Mouse (Mus musculus): Measurements from ENCODE around the gene Vwce.

Gene Vwce

DNA sequence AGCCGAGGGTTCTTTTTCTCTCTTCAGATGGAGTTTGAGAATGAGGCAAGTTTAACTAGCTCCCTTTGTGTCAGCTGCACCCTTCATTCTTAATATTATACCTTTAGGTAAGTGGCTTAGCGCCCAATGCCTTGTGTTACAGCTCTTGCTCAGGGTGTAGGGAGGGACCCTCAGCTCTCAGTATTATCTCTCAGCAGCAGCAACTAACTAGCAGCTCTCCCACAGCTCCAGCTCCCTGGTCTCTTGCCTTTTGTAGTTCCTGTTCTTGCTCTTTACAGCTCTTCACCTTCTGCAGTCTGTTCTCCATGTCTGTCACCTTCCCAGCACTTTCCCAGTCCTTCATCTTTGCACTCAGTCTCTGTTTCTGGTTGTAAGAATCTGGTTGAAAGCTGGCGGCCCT, 57.6 kb downstream of the Vwce start:
- no peak for DNase-seq

DNA sequence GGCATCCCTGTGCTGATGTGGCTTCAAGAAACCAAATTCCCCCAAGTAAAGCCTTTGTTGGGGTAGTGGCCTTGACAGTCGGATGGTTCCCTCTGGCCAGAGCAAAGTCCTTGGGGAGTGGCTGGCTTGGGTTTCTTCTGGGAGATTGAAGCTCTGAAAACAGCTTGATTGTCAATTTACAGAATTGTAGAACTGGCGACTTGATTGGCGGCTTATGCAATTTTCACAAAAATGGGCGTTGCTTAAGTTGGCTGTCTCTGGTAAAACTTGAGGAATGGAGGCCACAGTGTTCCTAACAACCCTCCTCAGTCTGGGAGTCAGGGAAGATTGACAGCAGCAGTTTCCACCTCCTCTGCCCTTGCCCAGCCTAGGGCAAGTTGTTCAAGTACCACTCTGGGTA, 58.3 kb downstream of the Vwce start:
- no peak for DNase-seq

DNA sequence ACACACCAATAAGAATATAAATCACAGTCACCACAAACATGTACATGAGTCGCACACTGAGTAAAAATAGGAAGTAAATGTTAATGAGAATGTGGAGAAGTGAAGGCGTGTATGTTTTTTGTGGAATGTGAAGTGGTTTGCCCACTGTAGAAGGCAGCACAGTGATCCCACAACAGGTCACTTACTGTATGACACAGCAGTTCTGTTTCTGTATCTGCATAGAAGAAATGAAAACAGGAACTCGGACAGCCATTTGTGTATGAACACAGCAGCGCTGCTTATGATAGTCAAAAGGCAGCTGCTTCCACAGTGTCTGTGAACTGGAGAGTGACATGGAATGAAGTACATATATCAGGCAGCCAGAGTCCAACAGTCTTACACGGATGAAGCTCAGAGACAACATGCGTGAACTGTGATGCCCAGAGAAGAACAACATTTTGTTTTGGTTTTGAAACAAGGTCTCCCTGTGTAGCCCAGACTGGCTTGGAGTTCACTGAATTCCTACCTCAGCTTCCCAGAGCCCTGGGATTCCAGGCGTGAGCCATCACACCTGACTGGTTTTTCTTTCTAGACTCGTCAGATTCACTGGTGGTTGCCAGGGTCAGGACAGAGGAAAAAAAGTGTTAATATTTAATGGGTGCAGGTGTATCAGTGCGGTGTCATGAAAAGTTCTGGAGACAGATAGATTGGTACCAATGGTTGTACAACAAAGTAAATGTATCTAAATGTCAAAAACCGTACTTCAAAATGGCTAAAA, 60.1 kb downstream of the Vwce start:
- DNase-seq = no peak

DNA sequence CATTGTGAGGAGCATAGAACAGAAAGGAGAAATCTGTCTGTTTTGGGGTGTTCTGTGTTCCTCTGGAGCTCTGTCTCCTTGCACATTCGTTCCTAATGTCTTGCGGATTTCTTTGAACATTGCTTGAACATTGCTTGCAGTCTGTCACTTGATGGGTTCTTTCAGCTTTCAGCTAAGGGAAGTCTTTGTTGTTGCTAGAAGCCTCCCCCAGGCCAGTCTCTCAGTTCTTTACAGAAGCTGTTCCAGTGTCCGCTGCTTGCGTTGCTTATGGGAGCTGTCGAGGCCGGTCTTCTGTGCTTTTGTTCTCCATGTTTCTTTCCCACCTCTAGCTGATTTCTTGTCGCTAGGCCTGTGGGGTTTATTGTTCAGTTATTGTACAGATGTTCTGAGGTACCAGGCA, 61.8 kb downstream of the Vwce start:
- no peak for DNase-seq

DNA sequence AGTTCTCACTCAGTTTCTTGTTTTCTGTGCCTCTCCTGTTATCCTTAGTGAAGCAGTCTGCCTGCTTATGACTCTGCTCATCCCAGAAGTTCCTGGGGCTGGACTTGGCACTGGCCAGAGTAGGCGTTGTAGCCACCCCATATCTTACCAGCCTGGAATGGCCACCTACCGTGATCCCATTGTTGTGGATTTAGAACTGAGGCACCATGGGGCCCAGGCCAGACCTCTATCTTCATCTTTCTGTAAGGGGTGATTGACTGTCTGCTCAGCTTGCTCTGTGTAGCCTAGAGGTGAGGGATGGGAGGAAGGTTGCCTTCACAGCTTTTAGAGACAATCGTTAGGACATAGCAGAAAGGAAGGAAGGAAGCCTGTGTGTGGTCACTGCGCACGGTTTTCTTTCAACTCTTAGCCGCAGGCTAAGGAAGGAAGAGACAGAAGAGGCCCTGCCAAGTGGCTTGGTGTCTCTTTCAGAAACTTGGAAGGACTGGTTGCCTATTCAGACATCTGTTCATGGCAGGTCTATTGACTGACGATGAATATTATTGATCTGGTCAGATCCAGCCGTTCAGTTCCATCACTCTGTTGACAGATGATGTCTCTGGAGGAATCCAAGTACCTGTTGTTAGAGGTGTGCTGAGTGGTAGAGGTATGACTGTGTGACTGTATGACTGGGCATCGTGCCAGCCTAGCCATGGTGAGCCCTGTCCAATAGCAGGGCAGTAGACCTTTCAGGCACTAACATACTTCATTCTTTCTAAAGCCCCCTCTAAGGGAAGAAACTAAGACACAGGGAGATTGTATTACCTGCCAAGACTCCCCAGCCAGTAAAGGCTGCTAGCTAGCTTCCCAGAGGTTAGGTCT, 64.3 kb downstream of the Vwce start:
- DNase-seq = peak in 1 of 2 experiments; percentile 44

DNA sequence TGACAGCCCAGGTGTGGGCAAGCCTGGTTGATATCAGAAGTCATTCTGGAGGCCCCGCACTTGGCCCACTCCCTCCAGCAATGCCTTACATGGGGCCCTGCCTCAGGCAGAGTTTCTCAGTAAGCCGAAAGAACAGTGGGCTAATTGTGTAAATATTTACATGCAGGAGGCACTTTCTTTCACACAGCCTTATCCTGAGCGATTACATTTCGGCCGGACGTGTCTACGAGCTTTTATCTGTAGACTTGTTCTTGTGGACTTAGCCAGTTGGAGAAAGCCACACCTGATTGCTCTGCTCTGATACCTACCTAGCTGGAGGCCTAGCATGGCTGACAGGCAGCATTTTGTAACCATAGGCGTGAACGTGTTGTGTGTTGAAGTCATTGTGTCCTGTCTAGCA, 65.8 kb downstream of the Vwce start:
- no peak for DNase-seq

DNA sequence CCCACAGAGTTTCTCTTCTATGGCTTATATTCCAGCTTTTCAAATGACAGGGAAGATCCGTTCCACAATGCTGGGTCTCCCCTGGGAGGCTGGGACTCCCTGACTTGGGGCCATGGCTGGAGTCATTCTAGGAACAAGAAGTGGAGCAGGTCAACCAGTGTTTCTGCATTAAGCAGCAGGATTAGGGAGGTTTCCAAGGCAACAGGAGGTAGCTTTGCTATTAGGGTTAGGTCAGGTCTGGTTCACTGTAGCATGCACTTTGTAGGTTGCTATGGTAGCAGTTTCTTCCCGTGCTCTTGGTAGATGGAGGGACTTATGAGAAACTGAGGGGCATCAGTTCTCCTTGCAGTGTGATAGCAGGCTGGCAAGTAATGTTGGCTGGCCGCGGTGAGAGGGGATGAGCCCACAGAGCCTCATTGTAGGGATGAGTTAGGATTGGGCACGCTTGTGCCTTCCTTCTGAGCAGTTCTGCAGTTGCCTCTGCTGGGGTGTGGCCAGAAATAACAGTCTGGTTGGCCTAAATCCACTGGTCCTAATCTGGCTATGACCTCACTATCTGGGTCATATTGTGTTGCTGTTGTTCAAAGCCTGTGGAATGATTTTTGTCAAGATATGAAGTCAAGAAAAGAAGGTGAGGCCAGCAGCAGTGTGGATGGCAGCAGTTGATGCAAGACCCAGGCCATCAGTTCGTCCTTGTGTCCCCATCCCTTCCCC, 67.2 kb downstream of the Vwce start:
- no peak for DNase-seq

DNA sequence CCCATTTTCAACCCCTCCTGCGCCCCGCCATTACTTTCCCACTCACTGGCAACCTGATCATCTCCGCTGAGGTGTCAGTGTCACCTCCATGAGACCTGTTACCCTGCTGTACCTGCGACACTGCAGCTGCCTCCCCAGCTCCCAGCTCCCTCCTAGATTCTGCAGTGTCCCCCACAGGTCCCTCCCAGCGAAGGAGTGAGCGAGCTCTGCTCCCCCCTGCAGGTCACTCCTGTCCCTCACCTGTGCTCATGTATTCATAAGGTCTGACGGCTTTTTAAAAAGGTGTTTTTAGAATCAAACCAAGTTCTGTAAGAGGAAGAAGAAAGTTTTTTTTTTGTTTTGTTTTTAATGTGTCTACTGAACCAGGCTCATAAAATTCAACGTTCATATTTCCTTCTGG, 68.1 kb downstream of the Vwce start:
- DNase-seq = no peak

DNA sequence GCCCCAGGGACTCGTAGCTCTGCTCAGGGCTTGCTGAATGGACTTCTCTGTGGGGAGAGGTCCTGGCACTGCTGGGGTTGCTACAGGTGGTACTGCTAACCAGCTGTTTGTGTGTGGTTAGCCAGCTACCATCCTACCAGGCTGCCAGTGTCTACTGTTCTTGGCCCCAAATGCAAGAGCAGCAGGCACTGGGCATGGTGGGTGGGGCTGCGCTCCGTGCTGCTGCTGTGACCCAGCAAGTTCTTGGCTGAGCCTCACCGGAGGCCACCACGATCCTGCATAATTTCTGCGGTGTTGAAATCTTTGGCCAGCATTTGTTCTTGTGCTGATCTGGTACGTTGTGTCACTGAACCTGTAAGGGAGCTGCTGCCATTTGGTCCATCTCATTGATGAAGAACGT, 69.5 kb downstream of the Vwce start:
- DNase-seq = no peak

DNA sequence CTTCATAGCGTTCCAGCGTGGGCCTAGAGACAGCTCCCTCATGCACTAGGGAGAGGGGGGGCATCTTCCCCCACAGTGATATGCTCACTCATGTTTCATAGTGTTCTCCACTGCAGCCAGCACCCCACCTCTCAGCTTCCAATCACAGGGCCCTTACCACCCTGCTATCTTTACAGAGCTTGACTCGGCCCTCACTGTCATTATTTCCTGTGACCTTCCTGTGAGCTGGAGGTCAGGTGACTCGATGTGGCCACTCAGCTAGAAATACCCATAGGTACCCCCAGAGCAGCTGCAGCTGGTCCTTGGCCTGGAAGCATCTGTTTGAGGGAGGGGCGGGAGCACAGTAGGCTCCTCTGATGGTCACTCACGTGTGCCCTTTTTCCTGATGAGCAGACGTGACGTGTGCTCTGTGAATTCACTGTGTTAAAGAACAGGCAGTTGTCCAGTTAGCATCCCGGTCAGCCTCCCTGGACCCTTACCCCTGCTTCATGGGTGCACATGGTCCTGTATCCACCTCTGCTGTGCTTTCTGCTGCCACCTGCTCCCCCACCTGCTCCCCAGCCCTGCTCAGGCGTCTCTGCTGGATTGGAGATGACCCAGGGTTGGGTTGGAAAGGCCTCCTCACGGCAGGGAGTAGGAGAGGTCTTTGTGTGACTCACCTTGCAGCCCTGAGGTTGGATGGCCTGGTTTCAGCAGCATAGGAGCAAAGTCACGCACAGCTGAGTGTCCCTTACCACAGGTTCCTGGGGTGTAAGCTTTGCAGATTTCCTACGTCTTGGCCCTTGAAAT, 73.3 kb downstream of the Vwce start:
- DNase-seq = no peak

DNA sequence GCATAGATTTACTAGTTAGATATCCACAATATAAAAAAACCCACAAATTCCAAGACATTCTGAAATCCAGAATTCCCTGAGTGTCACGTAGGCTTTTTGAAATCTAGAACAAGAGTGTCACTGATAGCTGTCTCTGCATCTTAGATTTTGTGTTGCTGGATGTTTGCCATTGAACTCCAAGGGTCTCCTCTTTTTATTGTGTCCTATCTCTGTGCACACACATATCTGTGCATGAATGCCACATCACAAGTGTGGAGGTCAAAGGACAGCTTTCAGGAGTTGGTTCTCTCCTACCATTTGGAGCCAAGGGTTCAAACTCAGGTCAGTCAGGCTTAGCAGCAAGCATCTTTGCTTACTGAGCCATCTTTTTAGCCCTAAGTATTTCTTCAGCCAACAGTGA, 73.9 kb downstream of the Vwce start:
- DNase-seq = no peak

DNA sequence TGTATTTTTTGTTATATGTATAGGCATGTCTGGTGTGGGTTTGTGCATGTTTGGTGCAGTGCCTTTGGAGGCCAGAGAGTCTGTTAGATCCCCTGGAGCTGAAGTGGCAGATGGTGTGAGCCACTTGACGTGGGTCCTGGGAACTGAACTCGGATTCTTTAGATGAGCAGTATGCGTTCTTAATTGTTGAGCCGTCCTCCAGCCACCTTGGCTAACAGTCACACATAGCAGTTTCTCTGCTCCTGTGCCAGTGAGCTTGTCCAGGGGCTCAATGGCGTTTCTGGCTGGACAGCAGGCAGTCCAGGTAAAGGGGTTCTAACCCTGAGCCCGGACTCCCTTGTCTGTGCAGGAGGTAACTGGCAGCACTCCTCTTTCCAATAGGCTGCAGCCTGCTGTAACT, 74.9 kb downstream of the Vwce start:
- DNase-seq = no peak

DNA sequence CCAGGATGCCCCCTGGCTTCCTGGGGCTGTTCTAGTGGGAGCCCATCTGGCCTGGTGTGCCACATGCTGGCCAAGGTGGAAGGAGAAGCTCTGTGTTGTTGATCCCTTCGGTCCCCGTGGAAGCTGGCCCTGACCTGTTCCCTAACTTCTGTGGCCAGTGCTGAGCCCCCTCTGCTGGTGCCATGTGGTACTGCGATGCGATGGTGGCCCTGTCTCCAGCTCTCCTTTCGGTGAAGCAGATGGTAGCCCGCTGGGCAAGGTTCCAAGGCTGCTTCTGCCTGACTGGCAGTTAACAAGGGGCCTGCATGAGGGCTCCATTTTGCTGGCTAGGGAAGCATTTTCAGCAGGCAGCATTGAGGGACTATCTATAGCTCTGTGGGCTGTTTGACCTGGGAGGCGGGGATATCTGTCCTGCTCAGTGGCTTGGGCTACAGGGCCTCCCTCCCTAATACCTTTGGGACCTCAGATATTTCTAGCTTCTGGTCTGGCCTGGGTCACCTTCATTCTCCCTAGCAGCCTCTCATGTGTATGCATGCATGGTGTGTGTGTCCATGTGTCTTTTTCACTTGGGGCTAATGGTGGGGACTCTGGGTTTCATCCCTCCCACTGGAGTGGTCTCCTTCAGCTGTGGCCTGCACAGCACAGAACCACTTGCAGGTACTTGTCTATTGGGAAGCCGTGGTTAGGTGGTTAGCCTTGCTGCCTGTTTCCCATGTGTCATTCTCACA, 75.5 kb downstream of the Vwce start:
- DNase-seq = peak; percentile 97 to 98

DNA sequence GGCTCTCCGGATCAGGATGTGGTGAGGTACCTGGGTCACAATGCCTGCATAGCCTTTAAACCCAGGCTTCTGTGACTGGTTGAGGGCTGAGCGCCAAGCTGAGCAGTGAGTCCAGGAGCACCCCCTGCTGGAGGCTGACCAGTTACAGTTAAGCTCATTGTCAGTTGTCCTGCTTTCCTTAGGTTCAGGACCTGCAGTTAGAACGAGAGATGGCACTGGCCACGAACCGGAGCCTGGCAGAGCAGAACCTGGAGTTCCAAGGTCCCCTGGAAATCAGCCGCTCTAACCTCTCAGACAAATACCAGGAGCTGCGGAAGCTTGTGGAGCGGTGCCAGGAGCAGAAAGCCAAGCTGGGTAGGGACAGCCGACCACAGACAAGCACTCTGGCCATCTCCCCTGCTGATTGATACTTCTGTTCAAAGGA, 76.1 kb downstream of the Vwce start:
- DNase-seq = peak; percentile 75 to 81

DNA sequence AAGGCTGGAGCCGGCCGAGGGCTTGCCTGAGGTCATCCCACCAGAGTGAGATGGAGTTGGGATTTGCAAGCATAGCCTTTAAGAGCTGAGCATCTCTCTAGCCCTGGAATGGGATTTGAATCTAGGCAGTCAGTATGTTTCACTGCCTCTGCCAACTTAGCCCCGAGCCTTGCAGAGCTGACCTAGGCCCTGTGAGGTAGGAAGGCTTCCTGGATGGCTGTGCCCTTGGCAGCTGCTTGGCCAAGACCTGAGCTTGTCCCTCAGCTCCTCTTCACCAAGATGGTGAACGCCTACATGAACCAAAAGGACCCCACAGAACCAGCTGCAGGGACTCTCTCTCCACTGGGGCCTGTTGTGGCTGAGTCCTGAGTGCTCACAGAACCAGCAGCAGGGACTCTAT, 76.7 kb downstream of the Vwce start:
- no peak for DNase-seq

DNA sequence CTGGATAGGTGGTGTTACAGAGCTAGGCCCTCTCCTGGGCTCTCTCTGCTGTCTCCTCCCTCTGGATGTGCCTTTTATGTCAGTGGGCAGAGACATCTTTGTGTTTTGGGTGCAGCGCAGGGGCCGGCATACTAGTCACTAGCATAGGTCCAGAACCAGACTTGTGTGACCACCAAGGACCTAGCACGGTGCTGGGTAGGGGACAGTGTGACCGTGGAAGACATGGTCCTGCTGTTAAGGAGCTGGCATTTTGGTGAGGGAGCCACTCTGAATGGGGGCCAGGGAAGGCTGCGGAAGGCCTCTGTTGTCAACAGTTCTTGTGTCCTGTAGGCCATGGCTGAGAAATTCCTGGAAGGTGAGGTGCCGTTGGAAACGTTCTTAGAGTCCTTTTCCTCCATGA, 78.2 kb downstream of the Vwce start:
- no peak for DNase-seq

DNA sequence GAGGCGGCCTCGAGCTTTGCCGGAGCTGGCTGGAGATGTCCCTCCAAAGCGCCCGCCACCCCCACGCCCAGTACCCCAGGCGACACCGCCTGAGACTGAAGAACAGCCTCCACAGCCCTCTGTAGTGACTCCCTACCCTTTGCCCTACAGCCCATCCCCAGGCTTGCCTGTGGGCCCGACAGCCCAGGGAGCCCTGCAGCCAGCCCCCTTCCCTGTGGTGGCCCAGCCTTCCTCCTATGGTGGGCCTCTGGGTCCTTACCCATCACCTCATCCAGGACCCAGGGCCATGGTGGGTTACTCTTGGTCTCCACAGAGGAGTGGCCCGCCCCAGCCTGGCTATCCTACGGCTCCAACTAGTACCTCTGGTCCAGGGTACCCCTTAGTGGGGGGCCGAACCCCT, 78.6 kb downstream of the Vwce start:
- no peak for DNase-seq

DNA sequence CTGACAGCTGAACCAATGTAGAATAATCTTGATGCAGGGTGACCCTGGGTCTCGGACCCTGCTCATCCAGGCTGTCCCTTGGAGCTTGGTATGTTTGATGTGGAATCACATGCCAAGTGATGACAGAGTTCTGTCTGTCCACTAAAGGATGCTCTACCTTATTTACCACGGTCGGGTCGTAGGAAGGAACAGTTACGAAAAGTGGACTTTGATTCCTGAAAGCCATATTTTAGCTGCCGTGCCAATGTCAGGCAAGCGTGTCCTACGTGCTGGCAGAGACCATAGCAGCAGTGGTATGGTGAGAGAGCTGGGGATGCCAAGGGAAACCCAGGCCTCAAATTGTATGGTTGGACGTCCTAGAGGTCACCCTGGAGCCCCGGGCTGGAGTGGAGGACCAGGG, 79.5 kb downstream of the Vwce start:
- DNase-seq = no peak

DNA sequence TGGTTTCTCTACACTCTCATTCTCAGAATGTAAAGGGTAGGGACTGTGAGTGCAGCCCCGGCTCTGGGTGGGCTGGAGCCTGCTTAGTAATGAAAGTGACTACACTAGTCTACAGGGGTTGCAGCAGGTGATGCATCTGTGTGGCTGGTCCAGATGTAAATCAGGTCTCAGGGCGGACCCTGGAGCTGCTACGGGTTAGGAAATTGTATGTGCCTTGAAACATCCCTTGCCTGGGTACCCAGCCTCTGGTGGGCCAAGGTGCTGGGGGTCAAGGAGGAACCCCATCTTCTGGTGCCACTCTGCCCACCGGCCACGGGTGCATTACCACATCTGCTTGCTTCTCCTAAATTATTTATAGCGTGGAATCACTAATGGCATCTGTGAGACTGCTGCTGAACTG, 80.2 kb downstream of the Vwce start:
- no peak for DNase-seq

DNA sequence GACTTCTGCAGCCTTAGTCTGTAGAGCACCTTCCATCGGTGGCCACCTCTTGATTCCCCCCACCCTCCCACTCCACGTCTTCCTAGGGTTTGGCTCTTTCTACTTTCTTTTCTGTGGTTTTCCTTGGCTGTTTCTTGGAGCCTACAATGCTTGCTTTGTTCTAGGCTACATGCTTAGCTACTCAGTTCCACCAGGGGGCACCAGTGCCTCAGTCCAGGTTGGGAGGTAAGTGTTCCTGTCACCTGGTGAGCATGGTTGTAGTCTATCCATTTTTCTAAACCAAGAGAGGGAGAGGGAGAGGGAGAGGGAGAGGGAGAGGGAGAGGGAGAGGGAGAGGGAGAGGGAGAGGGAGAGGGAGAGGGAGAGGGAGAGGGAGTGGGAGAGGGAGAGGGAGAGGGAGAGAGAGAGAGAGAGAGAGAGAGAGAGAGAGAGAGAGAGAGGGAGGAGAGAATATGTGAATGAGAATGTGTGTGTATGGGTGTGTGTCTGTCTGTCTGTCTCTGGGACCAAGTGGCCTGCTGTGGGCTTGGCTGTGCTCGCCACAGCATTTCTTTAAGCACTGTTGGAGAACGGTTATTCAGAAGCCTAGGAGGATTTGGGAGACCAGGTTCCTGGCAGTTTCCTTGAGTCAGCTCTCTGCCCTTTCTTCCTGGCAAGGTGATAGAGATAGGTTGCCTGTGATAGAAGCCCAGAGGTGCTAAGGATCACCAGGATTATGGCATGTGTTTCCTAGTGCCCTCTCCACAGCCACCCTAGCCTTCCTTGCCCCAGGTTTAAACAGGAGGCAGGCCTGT, 80.9 kb downstream of the Vwce start:
- DNase-seq = peak; percentile 86 to 88

DNA sequence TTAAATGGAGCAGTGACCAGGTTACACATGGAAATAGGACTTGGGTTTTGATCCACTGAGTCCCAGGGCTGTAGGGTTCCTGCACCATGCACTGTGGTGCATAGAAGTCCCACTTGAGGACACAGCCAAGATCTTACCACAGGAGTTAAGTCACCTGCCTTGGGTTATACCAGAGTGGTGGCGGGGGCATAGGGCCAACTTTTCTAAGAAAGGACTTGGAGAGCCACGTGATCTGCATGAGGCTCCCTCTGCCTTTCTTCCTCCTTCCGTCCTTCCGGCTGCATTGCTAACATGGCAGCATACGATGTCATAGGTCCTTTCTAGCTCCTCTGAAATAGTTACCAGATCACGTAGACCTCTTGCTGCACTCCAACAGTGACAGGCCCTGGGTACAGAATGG, 81.5 kb downstream of the Vwce start:
- no peak for DNase-seq
